Mouse (Mus musculus) CH12.LX (cell line): ENCODE measurements at regions not wholly inside any gene's neighbourhood (a gene's known extent, or its start where the extent isn't known, plus 50 kb on each side); places are given as distances from the start of the nearest gene placed in this dataset.

Experiments
- CTCF ChIP-seq, 2 experiments: IDR thresholded peaks in 1 of 2; conservative IDR thresholded peaks in 1 of 2; 2 replicates each; pipeline ENCODE4 v1.5.1; 2011 to 2012; ENCODE audit warnings: low read depth in 2 of 2, low read length in 2 of 2, improper control_type of control experiment in 1 of 2, inconsistent platforms in 1 of 2, mild to moderate bottlenecking in 1 of 2, moderate library complexity in 1 of 2
- JUN ChIP-seq: IDR thresholded peaks from 2 replicates; pipeline ENCODE4 v1.6.1; 2011; ENCODE audit warnings: low read depth, mild to moderate bottlenecking, low read length, improper control_type of control experiment, moderate library complexity; ENCODE audit not compliant: insufficient read depth
- POLR2A ChIP-seq: IDR thresholded peaks from 2 replicates; pipeline ENCODE4 v1.6.1; 2011; ENCODE audit warnings: low read depth, mild to moderate bottlenecking, improper control_type of control experiment, low read length
- ZNF384 ChIP-seq: IDR thresholded peaks from 2 replicates; pipeline ENCODE4 v1.6.1; 2012; ENCODE audit warnings: low read depth, low read length, improper control_type of control experiment, inconsistent platforms

GRCm38 (mm10) chr14:24641853-24642252, 154.9 kb downstream of the Rps24 start:
- TF ChIP-seq CTCF (conservative IDR thresholded peaks at IDR 0.05 in 1 of 2, IDR thresholded peaks at IDR 0.05 in 1 of 2; ENCODE audit: low read depth in 2 of 2, low read length in 2 of 2) (no peak), ZNF384 (no peak), POLR2A (no peak), JUN (no peak)
